Mouse (Mus musculus) skeletal muscle tissue, postnatal 0 days (tissue): ENCODE data around the gene Tlcd2. TPM values are rescaled to one million over a fixed set of nuclear protein-coding genes. Genes with fewer than 3 reads are reported as not detected.

ENCODE experiments used
- microRNA counts: library from miRNA; unstranded; fragments of <30 nt; microRNA quantifications from one replicate; lab custom pipeline; 2015
- microRNA-seq, 2 experiments: library from miRNA; unstranded; fragments of <30 nt; microRNA quantifications; one replicate each; pipeline ENCODE4; 2016
- polyA plus RNA-seq: library from polyadenylated mRNA; unstranded; fragments of >200 nt; fragmentation: Nextera tagmentation; extraction: Ambion mirVana; gene quantifications from 2 replicates; pipeline ENCODE4 v1.2.1, GENCODE M21; 2015

The Tlcd2 gene
- polyA plus RNA-seq, result 14.1 TPM in 2 replicates

DNA sequence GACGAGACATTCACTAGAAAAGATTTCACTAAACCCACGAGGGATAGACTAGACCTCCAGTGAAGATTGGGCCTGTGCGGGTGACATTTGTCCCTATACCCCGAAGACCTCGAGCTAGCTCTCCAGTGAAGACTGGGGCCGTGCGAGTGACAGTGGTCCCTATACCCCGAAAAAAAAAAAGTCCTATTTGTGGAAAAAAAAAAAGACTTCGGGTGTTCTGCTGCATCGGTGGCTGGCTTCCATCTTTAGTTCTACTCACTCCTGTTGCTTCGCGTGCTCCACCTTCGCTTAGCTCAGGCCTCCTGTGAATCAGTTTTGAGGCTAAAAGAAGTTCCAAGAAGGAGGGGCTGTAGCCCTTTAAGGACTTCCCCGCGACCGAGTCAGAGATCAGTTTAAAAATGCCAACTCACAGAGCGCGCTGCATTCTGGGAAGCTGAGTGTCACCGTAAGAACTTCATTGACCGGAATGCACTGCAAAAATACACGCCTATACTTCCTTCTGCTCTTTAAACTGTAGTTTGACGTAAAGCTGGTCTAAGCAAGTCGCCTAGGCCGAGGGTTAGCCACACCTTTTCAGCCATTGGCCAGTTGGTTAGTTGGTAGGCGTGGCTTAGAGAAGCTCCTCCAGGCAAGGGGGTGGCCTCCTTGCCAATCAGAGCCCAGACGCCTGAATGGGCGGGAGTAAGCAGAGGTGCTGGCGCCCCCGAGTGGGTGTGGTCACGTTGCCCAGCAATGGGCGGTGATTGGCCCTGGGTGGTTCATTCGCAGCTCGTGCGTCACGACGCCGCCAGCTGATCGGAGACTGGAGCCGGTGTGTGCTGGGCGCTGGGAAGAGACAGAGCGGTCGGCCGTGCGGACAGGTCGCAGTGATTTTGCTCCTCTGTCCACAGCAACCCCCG, at the start of gene Tlcd2:
Tlcd2 (plus strand) TSS at position 872 of the 899 bp plus-strand sequence.

GRCm38 (mm10) chr11:75422013-75422792, 39.3 kb upstream of the Tlcd2 start, which contains the start of gene Serpinf1:
Serpinf1 (minus strand) TSS chr11:75422701.

GRCm38 (mm10) chr11:75439363-75439762, 22.2 kb upstream of the Tlcd2 start, which contains the start of gene Serpinf2:
Serpinf2 (minus strand) TSS chr11:75439591.

DNA sequence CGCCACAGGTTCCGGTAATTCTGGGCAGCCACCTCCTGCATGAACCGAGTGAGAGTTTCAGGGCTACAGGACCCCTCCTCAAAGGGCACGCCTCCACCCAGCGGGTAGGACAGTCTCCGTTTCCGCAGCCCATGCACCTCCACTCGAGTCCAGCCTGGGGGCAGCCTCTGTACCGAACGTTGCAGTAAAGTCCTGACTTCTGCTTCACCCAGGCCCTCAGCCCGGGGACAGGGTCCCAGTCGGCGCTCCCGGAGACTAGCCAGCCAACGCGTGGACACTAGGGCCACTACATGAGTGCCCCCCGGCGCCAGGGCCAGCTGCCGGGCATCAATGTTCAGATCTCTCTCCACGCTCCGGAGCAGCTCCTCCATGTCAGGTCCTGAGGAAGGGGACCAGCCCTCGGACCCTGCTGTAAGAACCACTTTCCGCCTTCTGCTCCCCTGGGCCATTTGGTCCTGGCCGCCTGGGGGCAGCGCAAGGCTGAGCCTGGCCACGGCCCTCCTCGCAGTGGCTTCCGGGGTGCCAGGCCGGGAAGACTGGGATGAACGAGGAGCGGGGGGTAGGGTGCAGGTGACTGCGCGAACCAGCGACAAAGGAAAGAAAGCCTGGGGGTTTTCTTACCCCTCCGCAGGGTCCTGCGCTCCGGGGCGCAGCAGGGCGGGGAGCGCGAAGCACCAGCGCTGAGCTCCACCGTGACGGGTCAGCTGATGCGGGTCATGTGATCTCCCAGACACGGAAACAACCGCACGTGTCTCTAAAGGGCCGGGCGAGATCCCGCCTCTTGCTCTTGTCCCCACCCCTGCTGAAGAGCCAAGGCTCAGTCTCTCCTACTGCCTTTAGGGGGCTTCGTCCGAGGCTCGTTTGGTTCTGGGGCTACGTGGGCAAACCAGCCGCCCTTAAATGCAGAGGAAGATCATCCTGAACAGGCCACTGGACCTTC, 7.3 kb upstream of the Tlcd2 start, which contains the start of gene Wdr81:
Wdr81 (minus strand) TSS at position 727 of the 940 bp plus-strand sequence.

DNA sequence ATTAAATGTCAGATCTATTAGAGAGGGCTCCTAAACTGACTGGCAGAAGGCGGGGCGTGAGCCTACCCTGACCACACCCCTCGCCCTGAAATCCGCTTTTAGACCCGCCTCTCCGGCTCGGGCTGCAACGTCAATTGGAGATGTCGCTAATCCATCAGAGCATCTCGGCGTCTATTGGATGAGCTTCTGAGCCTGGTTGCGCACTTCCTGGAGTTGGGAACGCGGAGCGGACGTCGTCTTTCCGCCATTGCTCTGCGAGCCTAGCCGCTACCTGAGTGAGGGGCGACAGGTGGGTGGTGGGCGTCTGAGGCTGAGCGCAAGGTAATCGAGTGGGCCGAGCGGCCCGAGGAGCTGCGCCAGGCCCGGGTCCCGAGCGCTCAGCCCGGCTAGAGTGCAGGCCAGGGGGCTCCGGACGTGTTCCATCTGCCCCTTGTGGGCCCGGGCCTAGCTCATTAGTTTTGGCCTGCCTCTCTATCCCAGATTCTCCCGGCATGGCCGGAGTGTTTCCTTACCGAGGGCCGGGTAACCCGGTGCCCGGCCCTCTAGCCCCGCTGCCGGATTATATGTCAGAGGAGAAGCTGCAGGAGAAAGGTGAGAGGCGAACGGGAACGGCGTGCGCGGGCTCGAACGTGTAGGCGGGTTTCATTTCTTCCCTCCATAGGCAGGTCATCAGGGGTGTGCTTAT, 25.2 kb downstream of the Tlcd2 start, which contains the start of gene Prpf8:
Prpf8 (plus strand) TSS at position 216 of the 685 bp plus-strand sequence.

DNA sequence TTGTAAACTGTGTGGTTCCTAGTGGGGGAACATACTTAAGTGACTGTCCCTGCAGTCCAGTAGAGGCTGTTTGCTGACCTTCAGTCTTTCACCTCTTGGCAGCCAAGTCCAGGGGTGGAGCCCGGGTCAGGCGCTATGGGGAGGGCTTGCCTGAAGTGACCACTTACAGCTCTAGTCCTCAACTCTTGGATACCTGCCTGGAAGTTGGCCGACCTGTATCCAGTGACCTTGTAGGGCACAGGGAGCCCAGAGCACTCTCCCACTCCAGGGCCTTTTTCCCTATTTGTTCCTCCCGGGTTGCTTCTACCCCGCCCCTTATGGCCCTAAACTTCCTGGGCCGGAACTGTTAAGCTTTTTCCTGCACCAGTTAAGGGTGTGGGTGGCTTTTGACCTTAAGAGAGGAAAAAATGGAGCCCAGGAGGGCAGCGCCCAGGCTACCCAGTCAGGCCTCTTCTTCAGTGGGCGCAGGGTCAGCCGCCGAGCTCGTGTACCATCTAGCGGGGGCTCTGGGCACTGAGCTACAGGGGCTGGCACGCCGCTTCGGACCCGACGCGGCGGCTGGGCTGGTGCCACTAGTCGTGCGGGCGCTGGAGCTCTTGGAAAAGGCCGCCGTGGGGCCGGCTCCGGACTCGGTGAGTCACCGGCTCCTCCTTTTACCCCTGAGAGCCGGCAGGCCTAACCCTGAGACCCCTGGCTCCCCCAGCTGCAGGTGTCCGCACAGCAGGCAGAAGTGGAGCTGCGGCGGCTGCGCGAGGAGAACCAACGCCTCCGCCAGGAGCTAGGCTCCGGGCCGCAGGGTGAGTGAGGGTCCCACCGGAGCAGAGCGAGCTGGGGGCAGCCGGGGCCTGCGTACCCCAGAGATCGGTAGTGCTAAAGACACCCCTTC, 48.5 kb downstream of the Tlcd2 start, which contains the start of gene Rilp:
Rilp (plus strand) TSS at position 354 of the 886 bp plus-strand sequence.

DNA sequence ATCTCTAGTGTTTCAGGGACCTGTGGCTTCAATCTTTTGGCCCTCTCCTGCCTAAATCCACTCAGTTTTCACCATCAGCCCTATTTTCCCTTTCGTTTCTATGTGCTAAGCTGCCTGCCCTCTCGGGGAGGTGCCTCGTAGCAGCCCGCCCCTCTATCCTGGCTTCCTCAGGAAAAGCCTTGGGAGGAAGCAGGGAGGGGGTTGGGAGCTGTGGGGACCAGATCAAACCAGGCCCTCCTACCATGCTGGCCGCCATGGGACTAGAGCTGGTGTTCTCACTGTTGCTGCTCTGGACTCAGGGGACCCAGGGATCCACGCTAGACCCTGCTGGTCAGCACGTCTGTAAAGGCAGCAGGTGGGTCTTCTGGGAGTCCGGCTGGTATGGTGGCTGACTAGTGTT, 51.8 kb downstream of the Tlcd2 start, which contains the start of gene Scarf1:
Scarf1 (plus strand) TSS at position 205 of the 400 bp plus-strand sequence.

MicroRNA genes within 50 kb of the gene (microRNA counts, 519-probe panel; counts per million panel counts)
- microRNA mmu-miR-22 (lab: Ali Mortazavi, UCI), result 6,766 counts per million, percentile 95 among the panel's probes with 10 or more counts

Small RNA genes within 50 kb of the gene (microRNA-seq; reads per million reads assigned to microRNA genes)
- gene Mir22, result 16,232 to 16,668 reads per million in 2 experiments

Other genes with a start within 250 kb of the Tlcd2 start
- gene Rpa1, start 113.4 kb upstream of the Tlcd2 start, polyA plus RNA-seq, result 36.4 and 38.5 TPM in 2 replicates
- gene Smyd4, start 113.3 kb upstream of the Tlcd2 start, polyA plus RNA-seq, result 9.9 and 12.0 TPM in 2 replicates
- 174 and 240 TPM in 2 replicates for gene Serpinf1, start 39.0 kb upstream of the Tlcd2 start, polyA plus RNA-seq
- 0.23 and 0.29 TPM in 2 replicates for gene Serpinf2, start 22.1 kb upstream of the Tlcd2 start, polyA plus RNA-seq
- 2.7 TPM in 2 replicates for gene Wdr81, start 7.0 kb upstream of the Tlcd2 start, polyA plus RNA-seq
- 15.5 and 16.9 TPM in 2 replicates for gene Prpf8, start 25.1 kb downstream of the Tlcd2 start, polyA plus RNA-seq
- gene Rilp, start 48.4 kb downstream of the Tlcd2 start, polyA plus RNA-seq, result 10.7 and 12.4 TPM in 2 replicates
- 5.8 and 6.0 TPM in 2 replicates for gene Scarf1, start 51.8 kb downstream of the Tlcd2 start, polyA plus RNA-seq
- 7.1 and 7.8 TPM in 2 replicates for gene Slc43a2, start 70.0 kb downstream of the Tlcd2 start, polyA plus RNA-seq
- 57.1 and 65.3 TPM in 2 replicates for gene Pitpna, start 126.4 kb downstream of the Tlcd2 start, polyA plus RNA-seq
- 31.7 and 38.0 TPM in 2 replicates for gene Inpp5k, start 169.3 kb downstream of the Tlcd2 start, polyA plus RNA-seq
- 34.2 and 40.5 TPM in 2 replicates for gene Myo1c, start 188.8 kb downstream of the Tlcd2 start, polyA plus RNA-seq
- gene Crk, start 217.5 kb downstream of the Tlcd2 start, polyA plus RNA-seq, result 54.1 and 58.5 TPM in 2 replicates